Mouse (Mus musculus): ENCODE data around the gene Ugt1a6a.

The Ugt1a6a gene

GRCm38 (mm10) chr1:88230421-88230820 lies 95.8 kb downstream of the Ugt1a6a start:
- no peak for DNase-seq

GRCm38 (mm10) chr1:88230981-88231802 lies 96.6 kb downstream of the Ugt1a6a start:
- DNase-seq = no peak

- no peak for DNase-seq
Observed at GRCm38 (mm10) chr1:88231803-88232499, 97.3 kb downstream of the Ugt1a6a start.

- peak; percentile 9 for DNase-seq
Observed at GRCm38 (mm10) chr1:88232664-88233380, 98.2 kb downstream of the Ugt1a6a start.

- peak; percentile 4 for DNase-seq
Observed at GRCm38 (mm10) chr1:88233421-88234247, 99.0 kb downstream of the Ugt1a6a start.

GRCm38 (mm10) chr1:88234248-88234610 lies 99.6 kb downstream of the Ugt1a6a start:
- DNase-seq = no peak

GRCm38 (mm10) chr1:88234646-88235045 lies 100.0 kb downstream of the Ugt1a6a start:
- DNase-seq = no peak

- DNase-seq = no peak
Observed at GRCm38 (mm10) chr1:88235046-88235893, 100.7 kb downstream of the Ugt1a6a start.

- DNase-seq = no peak
Observed at GRCm38 (mm10) chr1:88235894-88236415, 101.3 kb downstream of the Ugt1a6a start.

GRCm38 (mm10) chr1:88237311-88237710 lies 102.7 kb downstream of the Ugt1a6a start:
- DNase-seq = no peak

- no peak for DNase-seq
Observed at GRCm38 (mm10) chr1:88238771-88239170, 104.2 kb downstream of the Ugt1a6a start.

GRCm38 (mm10) chr1:88240072-88240471 lies 105.5 kb downstream of the Ugt1a6a start:
- no peak for DNase-seq

GRCm38 (mm10) chr1:88240579-88240978 lies 106.0 kb downstream of the Ugt1a6a start:
- no peak for DNase-seq

- no peak for DNase-seq
Observed at GRCm38 (mm10) chr1:88243861-88244260, 109.3 kb downstream of the Ugt1a6a start.

- DNase-seq = no peak
Observed at GRCm38 (mm10) chr1:88245881-88246280, 111.3 kb downstream of the Ugt1a6a start.

GRCm38 (mm10) chr1:88246386-88246785 lies 111.8 kb downstream of the Ugt1a6a start:
- no peak for DNase-seq

GRCm38 (mm10) chr1:88247660-88248059 lies 113.1 kb downstream of the Ugt1a6a start:
- no peak for DNase-seq

GRCm38 (mm10) chr1:88248658-88249057 lies 114.0 kb downstream of the Ugt1a6a start:
- DNase-seq = no peak

GRCm38 (mm10) chr1:88249596-88249995 lies 115.0 kb downstream of the Ugt1a6a start:
- no peak for DNase-seq

GRCm38 (mm10) chr1:88250023-88250422 lies 115.4 kb downstream of the Ugt1a6a start:
- no peak for DNase-seq

GRCm38 (mm10) chr1:88253106-88253505 lies 118.5 kb downstream of the Ugt1a6a start:
- no peak for DNase-seq

Measured in kidney, adult 18-20 months (tissue).